ENCODE assay signal across 7 mouse cellular contexts in genomic region chr12:8771844-8772380, GRCm38 (mm10). TPM values are rescaled to one million over a fixed set of nuclear protein-coding genes. Genes with fewer than 3 reads are reported as not detected.
DNase-seq lines count a peak whose midpoint lies in the region; ATAC-seq lines count a peak whose summit lies in the region.

No protein-coding gene starts in this region.

- peak overlapping the region; percentile 88 for H3K4me2 ChIP-seq in limb, embryonic 12.5 days

- H3K4me3 ChIP-seq in limb, embryonic 12.5 days (replicated peaks): peak overlapping the region; percentile 99

- WGBS in limb, embryonic 12.5 days: under 1% methylated on average over 37 of the region's 37 CpGs

- peak overlapping the region; percentile 97 for H3K27ac ChIP-seq in limb, embryonic 12.5 days

- H3K4me1 ChIP-seq in limb, embryonic 12.5 days (replicated peaks): peaks cover 39% of the 10 kb centered on the region

- 0 out of 2 replicates have a peak, but pooled peaks cover 3% of the 10 kb centered on the region for H3K9me3 ChIP-seq in limb, embryonic 12.5 days

- H3K27me3 ChIP-seq in limb, embryonic 12.5 days: no peaks in the 10 kb centered on the region

- peak overlapping the region; percentile 97 for H3K9ac ChIP-seq in limb, embryonic 12.5 days (replicated peaks)

- peak; percentile 29 for DNase-seq in ovary, postnatal 10 days (ENCODE audit: low spot score)
- no peak for DNase-seq in ovary, postnatal 14 days (ENCODE audit: low spot score)
- DNase-seq in embryo, embryonic 10 days (ENCODE audit: low spot score): peak; percentile 27
- DNase-seq in forelimb bud, embryonic 11.5 days (ENCODE audit: low read depth, low spot score): peak; percentile 49
- DNase-seq in neural tube, embryonic 10.5 days (ENCODE audit: extremely low spot score, low spot score): peak; percentile 82
- DNase-seq in urinary bladder, postnatal 14 days (ENCODE audit: low spot score): no peak

- peaks cover 8% of the 10 kb centered on the region; the same call in 1 of the 2 replicates for H3K36me3 ChIP-seq in limb, embryonic 12.5 days

- peak; percentile 1; the same call in 1 of the 2 replicates for ATAC-seq in limb, embryonic 12.5 days (ENCODE audit: insufficient number of reproducible peaks, insufficient read depth, low FRiP score, low TSS enrichment, low read depth)

RNA-seq across cellular contexts. Expression of gene Sdc1, which starts 0.8 kb away (rescaled TPM):
- 257 and 262 TPM in 2 replicates for polyA plus RNA-seq in limb, embryonic 12.5 days (2016; fragmentation: Nextera tagmentation; extraction: Ambion mirVana)

Comparison
In these comparisons a context has a peak if more than half of its experiments do, and no peak if none do; other contexts are left out.
1. DNase-seq: peak in ovary, postnatal 10 days (single experiment), embryo, embryonic 10 days (single experiment), forelimb bud, embryonic 11.5 days (single experiment) and neural tube, embryonic 10.5 days (single experiment); none in ovary, postnatal 14 days (single experiment) and urinary bladder, postnatal 14 days (single experiment).